Mouse (Mus musculus) G1E (cell line): Measurements from ENCODE around the gene Acot7. TPM values are rescaled to one million over a fixed set of nuclear protein-coding genes. Genes with fewer than 3 reads are reported as not detected.
A peak's percentile ranks its signal among the peaks of the same experiment; 100 is the strongest.

ENCODE experiments used
- ATAC-seq: 2 replicates; pipeline ENCODE4 v1.8.0; 2016; ENCODE audit warnings: mild to moderate bottlenecking; ENCODE audit not compliant: insufficient number of reproducible peaks, poor library complexity, low FRiP score, severe bottlenecking; ENCODE audit errors: extremely low read depth
- DNase-seq: peaks from one replicate; pipeline ENCODE4 v3.0.0; 2012; ENCODE audit warnings: low spot score
- H3K27me3 ChIP-seq: 2 replicates; pipeline ENCODE4 v1.6.1; 2012; ENCODE audit warnings: mild to moderate bottlenecking, low read length, inconsistent platforms; ENCODE audit not compliant: insufficient read depth
- H3K36me3 ChIP-seq: replicated peaks from 2 replicates; pipeline ENCODE3; 2012; ENCODE audit warnings: mild to moderate bottlenecking, inconsistent platforms
- H3K4me1 ChIP-seq: 2 replicates; pipeline ENCODE4 v1.6.1; 2012; ENCODE audit warnings: low read depth, low read length, inconsistent platforms, mixed read lengths; ENCODE audit not compliant: insufficient read depth
- H3K4me3 ChIP-seq: 2 replicates; pipeline ENCODE4 v1.5.1; 2012; ENCODE audit warnings: low read depth, mild to moderate bottlenecking, inconsistent platforms, low read length, moderate library complexity, mixed read lengths
- H3K9me3 ChIP-seq: replicated peaks from 2 replicates; pipeline ENCODE4 v1.6.1; 2012; ENCODE audit warnings: inconsistent platforms
- CTCF ChIP-seq: IDR thresholded peaks from 2 replicates; pipeline ENCODE4 v1.5.1; 2012; ENCODE audit warnings: low read depth, low read length, inconsistent platforms, mixed read lengths
- GATA1 ChIP-seq: IDR thresholded peaks from 2 replicates; pipeline ENCODE4 v1.6.1; 2012; ENCODE audit warnings: borderline replicate concordance, low read length, inconsistent platforms, mixed read lengths
- GATA2 ChIP-seq: IDR thresholded peaks from 2 replicates; pipeline ENCODE4 v1.6.1; 2012; ENCODE audit warnings: low read depth, low read length, inconsistent platforms, borderline replicate concordance
- POLR2AphosphoS5 ChIP-seq: IDR thresholded peaks from 2 replicates; pipeline ENCODE4 v1.6.1; 2012; ENCODE audit warnings: low read depth, low read length, inconsistent platforms; ENCODE audit not compliant: insufficient replicate concordance
- TAL1 ChIP-seq: conservative IDR thresholded peaks from 2 replicates; pipeline ENCODE4 v1.6.1; 2012; ENCODE audit warnings: low read depth, low read length, inconsistent platforms, mixed read lengths
- polyA plus RNA-seq: library from polyadenylated mRNA; stranded (reverse); fragments of >175 nt; gene quantifications from 2 replicates; pipeline ENCODE4 v1.2.3, GENCODE M21; 2012
- total RNA-seq, 2 experiments: library from RNA; stranded (forward) in 1 of 2; stranded (reverse) in 1 of 2; fragments of 200-1000 nt in 1 of 2; fragments of >200 nt in 1 of 2; fragmentation: Nextera tagmentation in 1 of 2; gene quantifications; 2 replicates each; pipeline ENCODE4 v1.2.3; 2014 to 2017

The Acot7 gene
- total and polyA plus RNA-seq, 3 experiments: 17.6 to 51.1 (median 22.1) TPM

GRCm38 (mm10) chr4:152264177-152264530 lies 86.2 kb downstream of the Acot7 start:
- H3K36me3 ChIP-seq: peaks cover 92% of the 10 kb centered on the region
- no peak for DNase-seq
- H3K4me3 ChIP-seq: peak overlapping the region; percentile 2; the same call in 1 of the 2 replicates
- no peak for ATAC-seq
- H3K27me3 ChIP-seq: no peaks in the 10 kb centered on the region
- H3K9me3 ChIP-seq: no peaks in the 10 kb centered on the region
- no peak for TF ChIP-seq CTCF
- TF ChIP-seq GATA2: no peak
- TF ChIP-seq TAL1: no peak
- no peak for TF ChIP-seq POLR2AphosphoS5
- no peak for TF ChIP-seq GATA1
- peaks cover 32% of the 10 kb centered on the region for H3K4me1 ChIP-seq

- TF ChIP-seq TAL1 (no peak), GATA2 (no peak), CTCF (no peak), GATA1 (no peak), POLR2AphosphoS5 (no peak)
- Histone ChIP-seq H3K27me3 (no peaks in the 10 kb centered on the region), H3K4me3 (no peak overlapping the region), H3K4me1 (peaks cover 32% of the 10 kb centered on the region), H3K36me3 (peaks cover 92% of the 10 kb centered on the region), H3K9me3 (no peaks in the 10 kb centered on the region)
- ATAC-seq (no peak), DNase-seq (no peak)
Observed at GRCm38 (mm10) chr4:152264867-152265568, 87.1 kb downstream of the Acot7 start.

GRCm38 (mm10) chr4:152265791-152266190 lies 87.9 kb downstream of the Acot7 start:
- Histone ChIP-seq H3K4me3 (no peak overlapping the region), H3K36me3 (peaks cover 92% of the 10 kb centered on the region), H3K9me3 (no peaks in the 10 kb centered on the region), H3K27me3 (no peaks in the 10 kb centered on the region), H3K4me1 (peaks cover 32% of the 10 kb centered on the region)
- ATAC-seq: no peak
- TF ChIP-seq TAL1 (no peak), GATA2 (no peak), CTCF (no peak), POLR2AphosphoS5 (no peak), GATA1 (no peak)
- no peak for DNase-seq

- no peaks in the 10 kb centered on the region for H3K27me3 ChIP-seq
- no peaks in the 10 kb centered on the region for H3K9me3 ChIP-seq
- H3K4me1 ChIP-seq: peaks cover 32% of the 10 kb centered on the region
Observed at GRCm38 (mm10) chr4:152266236-152266895, 88.4 kb downstream of the Acot7 start.

GRCm38 (mm10) chr4:152267748-152268369 lies 89.9 kb downstream of the Acot7 start:
- Histone ChIP-seq H3K9me3 (no peaks in the 10 kb centered on the region), H3K36me3 (peaks cover 92% of the 10 kb centered on the region), H3K4me1 (peaks cover 21% of the 10 kb centered on the region), H3K4me3 (no peak overlapping the region), H3K27me3 (no peaks in the 10 kb centered on the region; the same call in 1 of the 2 replicates)
- DNase-seq: no peak
- TF ChIP-seq CTCF (no peak), GATA1 (no peak), TAL1 (no peak), POLR2AphosphoS5 (no peak), GATA2 (no peak)
- no peak for ATAC-seq

More at GRCm38 (mm10) chr4:152266236-152266895, 88.4 kb downstream of the Acot7 start:
- Histone ChIP-seq H3K36me3 (peaks cover 92% of the 10 kb centered on the region), H3K4me3 (no peak overlapping the region)
- TF ChIP-seq GATA2 (no peak), CTCF (no peak), POLR2AphosphoS5 (no peak), GATA1 (no peak), TAL1 (no peak)
- no peak for DNase-seq
- ATAC-seq: no peak

GRCm38 (mm10) chr4:152269967-152270366 lies 92.0 kb downstream of the Acot7 start:
- no peak for ATAC-seq
- no peak for TF ChIP-seq TAL1
- TF ChIP-seq CTCF: no peak
- no peak for TF ChIP-seq GATA2
- no peak for TF ChIP-seq POLR2AphosphoS5
- TF ChIP-seq GATA1: no peak

More at GRCm38 (mm10) chr4:152269967-152270366, 92.0 kb downstream of the Acot7 start:
- H3K4me1 ChIP-seq: peaks cover 9% of the 10 kb centered on the region
- DNase-seq: no peak
- H3K36me3 ChIP-seq: peaks cover 74% of the 10 kb centered on the region
- peaks cover 5% of the 10 kb centered on the region for H3K9me3 ChIP-seq
- no peak overlapping the region for H3K4me3 ChIP-seq
- peaks cover 13% of the 10 kb centered on the region; the same call in 1 of the 2 replicates for H3K27me3 ChIP-seq
